Mouse (Mus musculus) midbrain, embryonic 13.5 days (tissue): ENCODE results near the gene Mrpl50. TPM values are rescaled to one million over a fixed set of nuclear protein-coding genes. Genes with fewer than 3 reads are reported as not detected.

Experiments used
- polyA plus RNA-seq: library from polyadenylated mRNA; unstranded; fragments of >200 nt; fragmentation: Nextera tagmentation; extraction: Ambion mirVana; gene quantifications from 2 replicates; pipeline ENCODE4 v1.2.1, GENCODE M21; 2015

Gene Mrpl50
- polyA plus RNA-seq, 1 experiment from 2014 or later: 78.1 TPM

Other genes starting within 250 kb of the Mrpl50 start
- not detected in 2 replicates for gene Acnat2, start 112.9 kb downstream of the Mrpl50 start, polyA plus RNA-seq
- not detected in 2 replicates for gene Acnat1, start 47.2 kb downstream of the Mrpl50 start, polyA plus RNA-seq
- 0.13 TPM in 1 of 2 replicates, not detected in the other for gene Baat, start 14.5 kb downstream of the Mrpl50 start, polyA plus RNA-seq
- gene Zfp189, start 83 bp upstream of the Mrpl50 start, polyA plus RNA-seq: 15.1 and 15.2 TPM in 2 replicates
- 0.20 and 0.54 TPM in 2 replicates for gene Aldob, start 28.5 kb upstream of the Mrpl50 start, polyA plus RNA-seq
- gene Tmem246, start 76.8 kb upstream of the Mrpl50 start, polyA plus RNA-seq: 48.7 and 50.5 TPM in 2 replicates
- 66.2 and 68.8 TPM in 2 replicates for gene Rnf20, start 110.9 kb upstream of the Mrpl50 start, polyA plus RNA-seq
- gene Ppp3r2, start 160.9 kb upstream of the Mrpl50 start, polyA plus RNA-seq: 0.11 and 0.31 TPM in 2 replicates